Mouse (Mus musculus) lung, postnatal 0 days (tissue): ENCODE results near the gene Tmem125.

Experiments used
- CTCF ChIP-seq: IDR thresholded peaks from 2 replicates; pipeline ENCODE4 v1.5.1; 2016; ENCODE audit warnings: antibody characterized with exemption, mild to moderate bottlenecking
- EP300 ChIP-seq: IDR thresholded peaks from 2 replicates; pipeline ENCODE4 v1.6.1; 2016; ENCODE audit warnings: antibody characterized with exemption, mild to moderate bottlenecking, control low read depth

- TF ChIP-seq CTCF (no peak), EP300 (no peak)
These were observed 43.6 kb downstream of the Tmem125 start for GRCm38 (mm10) chr4:118500171-118500724.
